Mouse (Mus musculus): ENCODE measurements around the gene Ror2. TPM values are rescaled to one million over a fixed set of nuclear protein-coding genes. Genes with fewer than 3 reads are reported as not detected.
A peak's percentile ranks its signal among the peaks of the same experiment; 100 is the strongest.

Gene Ror2
- polyA plus RNA-seq, 1 experiment from 2014 or later, result 23.6 TPM

DNA sequence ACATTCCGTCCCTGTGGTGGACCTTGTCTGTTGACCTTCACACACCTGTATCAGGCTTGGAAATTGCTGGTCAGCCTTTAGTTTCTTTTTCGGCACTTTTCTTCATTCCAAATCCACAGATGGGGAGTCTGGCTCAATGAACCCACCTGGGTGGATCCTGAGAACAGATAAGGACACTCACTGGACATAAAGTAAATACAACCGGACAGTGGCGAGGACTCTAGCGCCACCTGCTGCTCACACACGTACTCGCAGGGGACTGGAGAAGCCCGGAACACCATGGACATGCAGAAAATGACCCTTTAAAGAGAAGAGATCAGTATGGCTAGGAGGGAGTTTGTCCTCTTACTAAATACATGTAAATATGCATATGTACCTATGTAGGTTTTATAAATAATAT is 189.3 kb downstream of the Ror2 start:
- no peaks in the 10 kb centered on the region for H3K9me3 ChIP-seq
- 24% methylated on average over 8 of the region's 8 CpGs for WGBS
- peaks cover 11% of the 10 kb centered on the region for H3K4me1 ChIP-seq
- H3K27ac ChIP-seq (replicated peaks), result no peak overlapping the region
- H3K4me3 ChIP-seq, result no peak overlapping the region
- H3K36me3 ChIP-seq (replicated peaks), result no peaks in the 10 kb centered on the region
- H3K27me3 ChIP-seq (replicated peaks; ENCODE audit: low read depth, poor library complexity, severe bottlenecking), result peaks cover 14% of the 10 kb centered on the region
- peak; percentile 75 for DNase-seq (ENCODE audit: low spot score)

DNA sequence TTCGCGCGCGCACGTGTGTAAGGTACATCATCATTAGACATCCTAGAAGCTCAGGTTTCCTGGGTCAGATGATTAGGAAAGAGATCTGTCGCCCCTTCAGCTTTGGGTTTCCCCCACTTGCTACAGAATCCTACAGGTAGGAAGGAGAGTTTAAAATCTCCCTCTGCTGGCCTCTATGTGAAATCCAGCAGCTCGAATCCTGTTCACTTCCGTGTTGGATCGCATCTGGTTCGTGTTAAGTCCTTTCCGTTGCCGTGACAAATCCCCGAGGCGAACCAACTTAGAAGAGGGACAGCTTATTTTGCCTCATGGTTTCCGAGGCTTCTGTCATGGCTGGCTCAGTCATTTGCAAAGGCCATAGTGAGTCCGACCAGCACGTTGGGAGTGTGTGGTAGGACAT is 190.7 kb downstream of the Ror2 start:
- H3K4me3 ChIP-seq, result no peak overlapping the region
- H3K27me3 ChIP-seq (replicated peaks; ENCODE audit: low read depth, poor library complexity, severe bottlenecking), result peaks cover 14% of the 10 kb centered on the region
- H3K4me1 ChIP-seq, result peaks cover 11% of the 10 kb centered on the region
- peak; percentile 73 for DNase-seq (ENCODE audit: low spot score)
- WGBS, result 47% methylated on average over 17 of the region's 17 CpGs
- no peaks in the 10 kb centered on the region for H3K9me3 ChIP-seq
- no peak overlapping the region for H3K27ac ChIP-seq (replicated peaks)
- H3K36me3 ChIP-seq (replicated peaks), result no peaks in the 10 kb centered on the region

DNA sequence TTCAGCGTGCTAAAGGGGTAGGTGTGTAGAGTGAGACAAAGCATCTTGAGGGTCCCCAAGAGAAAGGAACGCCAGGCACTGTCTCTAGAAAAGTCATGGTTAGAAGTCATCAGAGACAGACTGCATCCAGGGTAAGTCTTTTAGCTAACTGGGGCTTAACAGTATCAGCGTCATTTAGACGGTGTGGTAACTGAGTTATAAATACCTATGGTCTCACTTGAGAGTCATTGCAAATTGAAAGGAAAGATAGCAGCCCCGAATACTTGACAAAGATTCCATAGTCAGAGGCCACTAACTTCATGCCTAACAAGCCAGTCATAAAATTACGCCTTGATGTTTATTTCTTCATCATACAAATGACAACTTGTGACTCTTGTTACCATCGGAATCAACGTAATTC is 191.3 kb downstream of the Ror2 start:
- no peak overlapping the region for H3K4me3 ChIP-seq
- H3K27ac ChIP-seq (replicated peaks), result no peak overlapping the region
- DNase-seq (ENCODE audit: low spot score), result no peak
- H3K27me3 ChIP-seq (replicated peaks; ENCODE audit: low read depth, poor library complexity, severe bottlenecking), result peaks cover 14% of the 10 kb centered on the region
- H3K36me3 ChIP-seq (replicated peaks), result no peaks in the 10 kb centered on the region
- 76% methylated on average over 8 of the region's 8 CpGs for WGBS
- H3K9me3 ChIP-seq, result no peaks in the 10 kb centered on the region
- H3K4me1 ChIP-seq, result peaks cover 11% of the 10 kb centered on the region

DNA sequence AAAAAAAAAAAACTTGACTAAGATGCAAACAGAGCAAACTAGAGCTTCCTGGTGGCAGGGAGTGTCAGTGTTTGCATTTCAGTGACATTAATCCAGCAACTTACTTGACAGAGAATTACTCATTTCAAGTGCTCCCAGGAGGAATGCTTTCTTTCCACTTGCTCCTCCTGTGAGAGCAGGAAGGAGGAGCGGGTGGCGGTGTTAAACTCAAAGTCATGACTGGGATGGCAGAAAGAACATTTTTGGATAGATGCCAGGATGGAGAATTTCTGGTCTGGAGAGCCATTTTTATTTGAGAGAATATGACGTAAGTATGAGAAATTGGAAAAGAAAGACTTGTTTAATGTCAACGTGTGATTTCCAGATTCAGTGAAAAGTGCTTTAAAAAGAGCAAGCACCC is 192.5 kb downstream of the Ror2 start:
- DNase-seq (ENCODE audit: low spot score), result no peak
- WGBS, result 89% methylated on average over 4 of the region's 4 CpGs
- no peaks in the 10 kb centered on the region for H3K9me3 ChIP-seq
- H3K27me3 ChIP-seq (replicated peaks; ENCODE audit: low read depth, poor library complexity, severe bottlenecking), result peaks cover 11% of the 10 kb centered on the region
- peaks cover 16% of the 10 kb centered on the region for H3K4me1 ChIP-seq
- H3K27ac ChIP-seq (replicated peaks), result no peak overlapping the region
- no peaks in the 10 kb centered on the region for H3K36me3 ChIP-seq (replicated peaks)
- H3K4me3 ChIP-seq, result no peak overlapping the region

DNA sequence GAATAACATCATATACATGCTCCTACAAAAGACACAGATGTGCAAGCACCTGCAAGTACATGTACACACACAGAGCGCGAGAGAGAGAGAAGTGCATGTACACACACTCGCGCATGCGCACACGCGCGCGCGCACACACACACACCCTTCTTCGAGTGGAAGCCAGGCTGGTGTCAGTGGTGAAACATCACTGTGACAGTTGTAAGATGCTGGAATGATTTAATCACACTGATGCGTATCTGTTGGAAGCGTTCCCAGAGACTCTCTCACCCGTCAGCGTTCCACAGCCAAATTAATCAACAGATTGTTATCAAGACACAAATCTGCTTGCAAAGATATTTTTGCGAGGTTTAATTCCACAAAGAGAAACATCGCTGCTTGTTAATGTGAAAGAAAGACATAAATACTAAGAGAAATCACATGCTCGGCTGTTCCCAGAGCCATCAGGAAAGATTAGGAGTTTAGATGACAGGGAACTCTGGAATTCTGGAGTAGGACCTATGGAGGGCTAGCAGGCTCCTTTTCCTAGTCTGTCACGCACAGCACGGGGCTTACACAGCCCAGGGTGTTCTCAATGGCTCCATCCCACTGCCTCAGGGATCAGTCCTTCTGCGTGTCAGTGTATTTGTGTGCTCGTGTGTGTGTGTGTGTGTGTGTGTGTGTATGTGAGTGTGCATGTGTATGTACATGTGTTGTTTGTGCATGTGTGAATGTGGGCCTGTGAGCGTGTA is 199.2 kb downstream of the Ror2 start:
- no peaks in the 10 kb centered on the region for H3K36me3 ChIP-seq (replicated peaks)
- no peak overlapping the region for H3K27ac ChIP-seq (replicated peaks)
- no peak overlapping the region for H3K4me3 ChIP-seq
- no peaks in the 10 kb centered on the region for H3K27me3 ChIP-seq (replicated peaks; ENCODE audit: low read depth, poor library complexity, severe bottlenecking)
- H3K9me3 ChIP-seq, result no peaks in the 10 kb centered on the region
- WGBS, result 93% methylated on average over 23 of the region's 23 CpGs
- DNase-seq (ENCODE audit: low spot score), result no peak
- H3K4me1 ChIP-seq, result peaks cover 19% of the 10 kb centered on the region

DNA sequence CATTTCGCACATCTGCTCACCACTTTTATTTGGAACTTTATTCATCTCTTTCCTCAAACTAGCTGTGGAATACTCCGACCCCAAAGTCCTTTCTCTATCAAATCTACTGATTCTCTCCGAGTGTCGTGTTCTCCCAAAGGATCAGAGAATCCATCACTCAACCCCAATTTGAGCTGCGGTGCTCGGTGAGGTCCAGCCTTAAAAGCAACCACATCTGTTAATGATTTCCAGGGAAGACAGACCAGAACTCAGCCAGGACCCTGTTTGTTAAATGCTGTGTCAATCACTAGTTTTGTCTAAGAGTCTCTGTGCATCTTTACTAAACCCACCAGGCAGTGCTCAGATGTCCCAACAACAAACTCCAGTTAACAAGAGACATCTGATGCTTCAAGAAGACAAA is 204.1 kb downstream of the Ror2 start:
- no peak overlapping the region for H3K27ac ChIP-seq (replicated peaks)
- H3K4me3 ChIP-seq, result no peak overlapping the region
- H3K36me3 ChIP-seq (replicated peaks), result no peaks in the 10 kb centered on the region
- WGBS, result 35% methylated on average over 6 of the region's 6 CpGs
- H3K9me3 ChIP-seq, result no peaks in the 10 kb centered on the region
- H3K27me3 ChIP-seq (replicated peaks; ENCODE audit: low read depth, poor library complexity, severe bottlenecking), result no peaks in the 10 kb centered on the region
- peak; percentile 33 for DNase-seq (ENCODE audit: low spot score)
- H3K4me1 ChIP-seq, result peaks cover 37% of the 10 kb centered on the region

DNA sequence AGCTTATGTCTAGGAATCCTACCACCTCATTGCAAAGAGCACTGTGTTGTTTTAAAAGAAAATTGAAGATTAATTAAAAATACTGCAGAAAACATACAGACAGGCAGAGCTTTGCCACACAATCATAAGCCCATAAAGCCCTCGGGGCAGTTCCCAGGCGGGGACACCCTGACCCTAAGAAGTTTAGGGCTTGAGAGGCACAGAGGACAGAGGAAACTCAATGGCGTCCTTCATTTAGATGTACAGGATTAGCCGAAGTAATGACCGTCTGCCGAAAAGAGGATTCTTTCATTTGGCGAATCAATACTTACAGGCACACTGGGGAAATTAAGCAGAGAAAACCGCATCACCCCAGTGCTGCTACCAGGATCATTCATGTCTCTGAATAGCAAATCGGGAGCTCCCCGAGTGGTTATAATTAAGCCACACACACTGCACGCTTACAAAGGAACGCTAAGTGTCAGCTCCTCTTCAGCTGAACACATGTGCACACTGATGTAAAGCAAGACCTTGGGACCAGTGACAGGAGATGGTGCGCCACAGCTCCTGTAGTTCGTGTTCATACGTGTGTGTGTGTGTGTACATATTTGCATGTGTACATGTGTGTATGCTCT is 208.1 kb downstream of the Ror2 start:
- DNase-seq (ENCODE audit: low spot score), result no peak
- Histone ChIP-seq H3K27ac (replicated peaks) (no peak overlapping the region), H3K4me3 (no peak overlapping the region), H3K36me3 (replicated peaks) (no peaks in the 10 kb centered on the region), H3K9me3 (no peaks in the 10 kb centered on the region), H3K27me3 (replicated peaks; ENCODE audit: low read depth, poor library complexity, severe bottlenecking) (no peaks in the 10 kb centered on the region), H3K4me1 (peaks cover 35% of the 10 kb centered on the region)
- 69% methylated on average over 15 of the region's 15 CpGs for WGBS

DNA sequence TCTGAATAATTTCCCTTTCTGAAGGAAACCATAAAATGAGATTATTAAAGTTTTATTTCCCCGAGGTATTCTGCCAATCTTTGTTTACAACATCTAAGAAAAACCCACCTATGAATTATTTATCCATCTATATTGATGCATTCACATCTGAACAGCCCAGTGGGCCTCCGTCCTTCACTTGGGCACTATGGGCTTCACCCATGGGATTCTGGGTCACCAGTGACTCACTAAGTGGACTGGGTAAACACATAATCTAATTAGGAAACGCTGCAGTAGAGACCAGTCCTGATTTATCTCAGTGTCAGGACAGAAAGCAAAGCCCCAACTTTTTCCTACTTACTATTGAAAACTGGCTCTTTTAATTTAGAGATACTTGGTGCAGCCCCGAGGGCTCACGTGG is 210.9 kb downstream of the Ror2 start:
- Histone ChIP-seq H3K27ac (replicated peaks) (no peak overlapping the region), H3K9me3 (no peaks in the 10 kb centered on the region), H3K4me1 (peaks cover 19% of the 10 kb centered on the region), H3K36me3 (replicated peaks) (no peaks in the 10 kb centered on the region), H3K4me3 (no peak overlapping the region), H3K27me3 (replicated peaks; ENCODE audit: low read depth, poor library complexity, severe bottlenecking) (peaks cover 9% of the 10 kb centered on the region; the same call in 1 of the 2 replicates)
- 71% methylated on average over 5 of the region's 5 CpGs for WGBS
- DNase-seq (ENCODE audit: low spot score), result no peak

DNA sequence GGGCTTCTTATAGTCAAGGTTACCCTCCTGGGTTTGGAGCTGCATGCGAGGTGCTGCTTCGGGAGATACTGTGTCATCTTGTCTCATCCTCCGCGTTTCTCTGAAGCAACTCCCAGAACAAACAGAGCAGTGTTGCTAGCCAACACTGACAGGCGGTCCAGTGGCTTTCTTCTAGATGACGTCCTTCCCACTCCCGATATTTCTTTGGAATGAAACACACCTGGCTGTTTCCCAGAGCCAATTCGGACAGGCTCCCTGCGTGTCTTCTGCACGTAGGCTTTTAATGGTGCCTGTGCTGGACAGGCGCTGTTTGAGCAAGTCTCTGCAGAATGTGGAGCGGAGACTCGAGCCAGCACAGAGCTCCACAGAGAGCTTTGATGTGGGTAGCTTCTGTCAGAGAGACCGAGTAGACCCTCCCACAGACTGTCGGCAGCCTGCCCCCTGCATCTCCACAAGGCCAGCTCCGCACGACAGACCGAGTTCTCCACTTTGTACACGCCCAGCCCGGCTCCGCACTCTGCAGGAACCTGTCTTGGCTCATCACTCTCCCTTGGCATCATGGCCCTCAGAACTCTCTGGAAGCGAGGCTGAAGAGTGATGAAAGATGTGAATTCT is 216.7 kb downstream of the Ror2 start:
- no peak for DNase-seq (ENCODE audit: low spot score)
- H3K27me3 ChIP-seq (replicated peaks; ENCODE audit: low read depth, poor library complexity, severe bottlenecking), result peaks cover 13% of the 10 kb centered on the region; the same call in 1 of the 2 replicates
- no peaks in the 10 kb centered on the region for H3K36me3 ChIP-seq (replicated peaks)
- no peaks in the 10 kb centered on the region for H3K9me3 ChIP-seq
- H3K4me3 ChIP-seq, result no peak overlapping the region
- H3K4me1 ChIP-seq, result peaks cover 19% of the 10 kb centered on the region
- WGBS, result 77% methylated on average over 22 of the region's 22 CpGs
- H3K27ac ChIP-seq (replicated peaks), result no peak overlapping the region

DNA sequence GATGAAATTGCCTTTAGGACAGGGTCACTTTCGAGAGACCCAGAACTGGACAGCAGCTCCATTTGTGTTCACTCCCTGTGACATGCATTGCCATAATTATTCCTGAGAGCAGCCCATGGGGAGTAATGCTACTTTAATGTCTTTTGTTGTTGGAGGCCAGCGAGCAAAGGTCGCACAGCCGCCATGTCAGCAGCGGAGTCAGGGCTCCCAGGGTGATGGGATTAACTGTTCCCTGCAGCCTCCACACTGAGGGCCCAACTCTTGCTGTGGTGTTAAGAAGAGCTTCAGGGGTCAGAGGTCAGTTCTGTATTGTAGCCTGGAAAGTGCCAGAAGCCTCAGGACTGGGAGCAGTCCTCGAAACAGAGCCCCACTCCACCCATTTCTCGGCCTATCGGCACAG is 217.5 kb downstream of the Ror2 start:
- WGBS, result 45% methylated on average over 8 of the region's 8 CpGs
- H3K36me3 ChIP-seq (replicated peaks), result no peaks in the 10 kb centered on the region
- no peak for DNase-seq (ENCODE audit: low spot score)
- H3K4me3 ChIP-seq, result no peak overlapping the region
- peaks cover 19% of the 10 kb centered on the region for H3K4me1 ChIP-seq
- H3K9me3 ChIP-seq, result no peaks in the 10 kb centered on the region
- H3K27ac ChIP-seq (replicated peaks), result no peak overlapping the region
- H3K27me3 ChIP-seq (replicated peaks; ENCODE audit: low read depth, poor library complexity, severe bottlenecking), result peaks cover 13% of the 10 kb centered on the region; the same call in 1 of the 2 replicates

DNA sequence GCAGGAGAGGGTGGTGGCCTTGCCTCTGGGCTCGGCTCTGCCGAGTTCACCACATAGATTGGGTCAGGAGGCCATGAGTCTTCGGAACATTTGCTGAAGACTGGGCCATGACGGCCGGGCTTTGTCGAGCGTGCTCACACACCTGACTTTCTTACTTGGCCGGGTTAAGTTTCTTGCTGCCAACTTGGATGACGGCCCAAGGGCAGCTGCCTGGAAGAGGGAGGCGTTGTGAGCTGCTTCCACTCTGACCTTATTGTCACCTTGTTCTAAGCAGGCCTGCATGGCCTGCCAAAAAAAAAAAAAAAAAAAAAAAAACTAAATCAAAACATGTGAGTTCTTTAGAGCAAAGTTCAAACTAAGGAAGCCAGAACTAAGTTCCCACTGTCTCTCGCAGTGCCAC is 218.0 kb downstream of the Ror2 start:
- 66% methylated on average over 11 of the region's 11 CpGs for WGBS
- no peak for DNase-seq (ENCODE audit: low spot score)
- H3K4me1 ChIP-seq, result peaks cover 19% of the 10 kb centered on the region
- peaks cover 13% of the 10 kb centered on the region; the same call in 1 of the 2 replicates for H3K27me3 ChIP-seq (replicated peaks; ENCODE audit: low read depth, poor library complexity, severe bottlenecking)
- no peaks in the 10 kb centered on the region for H3K9me3 ChIP-seq
- no peak overlapping the region for H3K4me3 ChIP-seq
- no peak overlapping the region for H3K27ac ChIP-seq (replicated peaks)
- no peaks in the 10 kb centered on the region for H3K36me3 ChIP-seq (replicated peaks)

DNA sequence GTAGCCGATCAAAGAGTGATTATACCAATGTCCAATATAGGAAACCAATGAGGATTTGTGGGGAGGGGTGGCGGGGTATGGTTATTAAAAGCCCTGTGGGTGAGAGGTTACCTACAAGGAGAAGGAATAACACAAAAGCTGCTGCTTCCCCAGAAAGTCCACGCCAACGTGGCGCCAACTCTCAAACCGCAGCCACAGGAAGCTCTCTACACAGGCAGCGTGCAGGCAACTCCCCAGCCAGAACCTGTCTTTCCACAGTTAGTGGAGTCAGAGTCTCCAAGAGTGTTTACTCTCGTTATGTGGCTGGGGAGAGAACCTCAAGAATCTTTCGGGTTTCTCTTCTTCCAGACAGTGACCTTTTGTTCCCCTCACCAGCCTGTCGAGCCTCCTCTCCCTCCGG is 220.8 kb downstream of the Ror2 start:
- peaks cover 19% of the 10 kb centered on the region for H3K4me1 ChIP-seq
- no peak overlapping the region for H3K4me3 ChIP-seq
- no peak overlapping the region for H3K27ac ChIP-seq (replicated peaks)
- H3K36me3 ChIP-seq (replicated peaks), result no peaks in the 10 kb centered on the region
- H3K9me3 ChIP-seq, result no peaks in the 10 kb centered on the region
- peaks cover 5% of the 10 kb centered on the region; the same call in 1 of the 2 replicates for H3K27me3 ChIP-seq (replicated peaks; ENCODE audit: low read depth, poor library complexity, severe bottlenecking)
- WGBS, result 85% methylated on average over 11 of the region's 11 CpGs
- DNase-seq (ENCODE audit: low spot score), result no peak

DNA sequence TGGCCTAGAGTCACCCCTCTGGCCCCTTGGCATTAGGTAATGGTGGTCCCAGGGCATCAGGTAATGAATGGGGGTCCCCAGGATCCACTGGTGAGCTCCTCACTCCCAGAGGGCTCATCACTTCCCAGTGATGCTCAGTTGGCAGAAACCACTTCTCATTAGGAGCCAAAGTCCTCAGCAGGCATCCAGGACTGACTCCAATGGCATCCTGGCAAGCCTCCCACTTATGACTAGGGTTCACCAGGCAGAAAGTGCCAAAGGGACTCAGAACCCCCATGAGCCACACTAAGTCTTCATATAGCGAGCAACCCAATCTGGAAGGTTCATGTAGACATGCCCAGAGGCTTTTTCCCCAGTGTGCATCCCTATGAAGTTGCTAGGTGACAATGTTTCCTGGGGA is 221.2 kb downstream of the Ror2 start:
- H3K36me3 ChIP-seq (replicated peaks), result no peaks in the 10 kb centered on the region
- no peaks in the 10 kb centered on the region for H3K9me3 ChIP-seq
- 0 out of 2 replicates have a peak, but pooled peaks cover under 1% of the 10 kb centered on the region for H3K27me3 ChIP-seq (replicated peaks; ENCODE audit: low read depth, poor library complexity, severe bottlenecking)
- 86% methylated on average over 1 of the region's 1 CpGs for WGBS
- H3K27ac ChIP-seq (replicated peaks), result no peak overlapping the region
- peaks cover 19% of the 10 kb centered on the region for H3K4me1 ChIP-seq
- DNase-seq (ENCODE audit: low spot score), result no peak
- no peak overlapping the region for H3K4me3 ChIP-seq

Measured in embryonic facial prominence, embryonic 10.5 days (tissue).